In the genomic region with DNA sequence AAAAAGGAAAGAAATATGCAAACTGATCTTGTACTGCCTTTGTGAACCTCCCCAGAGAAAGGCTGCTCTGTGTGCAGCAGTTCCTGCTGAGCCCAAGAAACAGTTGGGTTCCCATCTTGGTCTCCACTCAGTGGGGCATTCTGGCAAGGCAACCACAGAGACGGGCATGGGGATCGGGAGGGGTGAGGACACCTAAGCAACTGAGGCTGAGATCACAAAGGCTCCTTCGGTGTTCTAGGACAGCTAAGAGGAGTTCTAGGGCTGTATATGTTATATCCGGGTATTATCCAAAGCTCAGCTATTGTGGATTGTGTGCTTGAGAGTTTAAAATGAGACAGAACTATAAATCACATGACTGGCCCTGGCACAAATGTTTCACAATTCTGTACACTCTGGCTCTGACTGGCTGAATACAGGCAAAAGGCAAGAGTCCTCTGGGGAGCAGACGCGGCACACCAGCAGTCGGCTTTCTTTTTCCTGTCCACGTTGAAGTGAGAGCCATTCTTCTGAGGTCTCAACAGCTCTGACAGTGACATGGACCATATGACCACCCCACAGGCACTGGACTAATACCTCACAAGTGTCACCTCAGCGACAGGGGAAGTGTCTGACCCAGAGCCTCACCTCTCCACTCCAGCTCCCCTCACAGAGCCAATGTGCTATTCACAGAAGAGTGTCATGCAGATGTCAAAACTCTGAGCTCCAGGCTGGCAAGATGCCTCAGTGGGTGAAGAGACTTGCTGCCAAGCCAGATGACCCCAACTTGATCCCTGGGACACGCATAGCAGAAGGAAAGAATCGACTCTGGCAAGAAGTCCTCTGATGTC, we compare ENCODE assay signal across 11 mouse cellular contexts.
DNase-seq lines count a peak whose midpoint lies in the region; ATAC-seq lines count a peak whose summit lies in the region.
"Had no signal": no experiment of that assay in that cellular context is flagged by ENCODE, and none has a peak within 500 bp of the region (broad histone marks: within the 10 kb centered on the region; RNA-seq: fewer than 3 reads in every experiment).

No protein-coding gene starts in this region.

- no peaks in the 10 kb centered on the region for H3K27me3 ChIP-seq in hindbrain, embryonic 15.5 days
- no peaks in the 10 kb centered on the region for H3K27me3 ChIP-seq in hindbrain, embryonic 16.5 days (replicated peaks; ENCODE audit: control insufficient read depth, insufficient read depth, low read length)
- H3K27me3 ChIP-seq: forebrain, embryonic 12.5 days; limb, embryonic 13.5 days had no signal

- no peaks in the 10 kb centered on the region for H3K36me3 ChIP-seq in hindbrain, embryonic 15.5 days
- no peaks in the 10 kb centered on the region for H3K36me3 ChIP-seq in hindbrain, embryonic 16.5 days (ENCODE audit: control insufficient read depth, insufficient read depth, low read length)
- H3K36me3 ChIP-seq: forebrain, embryonic 12.5 days; limb, embryonic 13.5 days had no signal

- no peak overlapping the region for H3K4me3 ChIP-seq in hindbrain, embryonic 15.5 days
- no peak overlapping the region for H3K4me3 ChIP-seq in hindbrain, embryonic 16.5 days (ENCODE audit: low read length)
- H3K4me3 ChIP-seq: forebrain, embryonic 12.5 days; limb, embryonic 13.5 days had no signal

- 0 out of 2 replicates have a peak, but pooled peaks have one; percentile 35 for ATAC-seq in hindbrain, embryonic 15.5 days (ENCODE audit: low FRiP score, low read depth)
- no peak; the same call in 1 of the 2 replicates for ATAC-seq in hindbrain, embryonic 16.5 days
- ATAC-seq: CD4-positive, CD25-positive, alpha-beta regulatory T cell, adult 4 months had no signal

- no peak overlapping the region for H3K9ac ChIP-seq in hindbrain, embryonic 15.5 days
- no peak overlapping the region for H3K9ac ChIP-seq in hindbrain, embryonic 16.5 days (ENCODE audit: low read depth, low read length)
- H3K9ac ChIP-seq: forebrain, embryonic 12.5 days; limb, embryonic 13.5 days had no signal

- no peaks in the 10 kb centered on the region for H3K9me3 ChIP-seq in hindbrain, embryonic 15.5 days
- H3K9me3 ChIP-seq in hindbrain, embryonic 16.5 days (ENCODE audit: control insufficient read depth, low read length): no peaks in the 10 kb centered on the region
- H3K9me3 ChIP-seq: forebrain, embryonic 12.5 days; limb, embryonic 13.5 days had no signal

- WGBS in hindbrain, embryonic 15.5 days: 56% methylated on average over 11 of the region's 11 CpGs
- 57% methylated on average over 11 of the region's 11 CpGs for WGBS in hindbrain, embryonic 16.5 days

- no peak overlapping the region for H3K27ac ChIP-seq in hindbrain, embryonic 15.5 days (replicated peaks)
- no peak overlapping the region for H3K27ac ChIP-seq in hindbrain, embryonic 16.5 days (ENCODE audit: low read depth, low read length)
- H3K27ac ChIP-seq: forebrain, embryonic 12.5 days; limb, embryonic 13.5 days had no signal

- peaks cover 6% of the 10 kb centered on the region for H3K4me1 ChIP-seq in hindbrain, embryonic 15.5 days (replicated peaks)
- peaks cover 9% of the 10 kb centered on the region for H3K4me1 ChIP-seq in hindbrain, embryonic 16.5 days (ENCODE audit: control insufficient read depth, insufficient read depth, low read depth, low read length)

- peak; percentile 30 for DNase-seq in gonadal fat pad, adult 2 months (ENCODE audit: low read depth)
- DNase-seq in kidney, adult 11 months: peak; percentile 53
- peak; percentile 34 for DNase-seq in lung, postnatal 14 days
- no peak for DNase-seq in urinary bladder, adult 2 months (ENCODE audit: low spot score)
- DNase-seq in layer of hippocampus, adult 11-12 months (ENCODE audit: low spot score): no peak
- no peak for DNase-seq in spleen, adult 18-20 months

- H3K4me2 ChIP-seq in hindbrain, embryonic 15.5 days: no peak overlapping the region
- H3K4me2 ChIP-seq in hindbrain, embryonic 16.5 days (ENCODE audit: low read length): no peak overlapping the region
- H3K4me2 ChIP-seq: forebrain, embryonic 12.5 days; limb, embryonic 13.5 days had no signal

Comparison
In these comparisons a context has a peak if more than half of its experiments do, and no peak if none do; other contexts are left out.
1. DNase-seq: peak in gonadal fat pad, adult 2 months (single experiment), kidney, adult 11 months (single experiment) and lung, postnatal 14 days (single experiment); none in urinary bladder, adult 2 months (single experiment), layer of hippocampus, adult 11-12 months (single experiment) and spleen, adult 18-20 months (0 of 2).